Mouse (Mus musculus) Patski (cell line): ENCODE results near the gene Nppb. TPM values are rescaled to one million over a fixed set of nuclear protein-coding genes. Genes with fewer than 3 reads are reported as not detected.

Experiments used
- ATAC-seq: fragments of 100-300 bp; one replicate; pipeline ENCODE4 v1.8.0; 2021
- CTCF ChIA-PET: fragments of 350-600 bp; sonication (Branson Sonifier 250); formaldehyde crosslinking; loops from one replicate; lab custom pipeline; 2022; ENCODE audit warnings: inconsistent platforms; lab: Charles Lee
- POLR2A ChIA-PET: fragments of 350-600 bp; sonication (Branson Sonifier 250); formaldehyde crosslinking; loops from one replicate; lab custom pipeline; 2022; ENCODE audit warnings: antibody characterized with exemption, inconsistent platforms; lab: Charles Lee
- DNase-seq: peaks from one replicate; pipeline ENCODE4 v3.0.0-alpha.2; 2011; ENCODE audit warnings: low read depth, low spot score
- H3K27me3 ChIP-seq: fragments of 371-371 bp; one replicate; pipeline ENCODE4 v1.5.1; 2021
- CTCF ChIP-seq: fragments of 100-300 bp; IDR thresholded peaks from one replicate; pipeline ENCODE4 v1.5.1; 2021
- in situ Hi-C: fragments of 300-500 bp; cut with MboI; formaldehyde crosslinking; loops from 3 replicates; pipeline ENCODE4 v1.11.1; 2018; ENCODE audit warnings: low pct_unique_long_range_greater_than_20kb, mixed read lengths
- polyA plus RNA-seq: library from polyadenylated mRNA; unstranded; gene quantifications from one replicate; pipeline ENCODE4 v1.2.3, GENCODE M21; 2021

Gene Nppb
- polyA plus RNA-seq = 0.60 TPM

- CTCF ChIA-PET = interaction anchor here (0.8 to 1.7 kb wide), 4 partner anchors 10 to 30 kb away, joined by 3 to 5 read pairs (median 3); no protein-coding TSS in a partner anchor
- TF ChIP-seq CTCF = no peak
- no peaks in the 10 kb centered on the region for H3K27me3 ChIP-seq
- in situ Hi-C loops = no loop called here
- POLR2A ChIA-PET = interaction anchor here (1.3 kb wide), 1 partner anchor 23 kb away, joined by 3 read pairs; no protein-coding TSS in a partner anchor
- no peak for DNase-seq
- ATAC-seq = peak; percentile 60
These were observed at the start of gene Nppb for GRCm38 (mm10) chr4:147985205-147986132. Gene Nppb (plus strand): TSS chr4:147985788.

DNA sequence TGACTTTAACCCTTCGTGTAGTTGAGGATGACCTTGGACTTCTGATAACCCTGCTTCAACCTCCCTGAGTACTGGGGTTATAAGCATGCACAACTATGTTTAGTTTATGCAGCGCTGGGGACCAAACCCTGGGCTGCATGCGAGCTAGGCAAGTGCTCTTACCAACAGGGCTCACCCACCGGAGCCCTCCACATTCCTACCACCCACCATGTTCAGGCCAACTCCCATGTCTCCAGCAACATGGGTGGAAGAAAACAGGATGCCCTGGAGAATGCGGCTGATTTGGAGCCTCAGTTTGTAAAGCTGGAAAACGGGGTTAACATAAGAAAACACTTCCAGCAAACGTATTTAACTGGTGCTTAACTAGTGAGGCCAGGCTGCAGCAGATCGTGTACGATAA is 49.7 kb upstream of the Nppb start:
- no peak for TF ChIP-seq CTCF
- H3K27me3 ChIP-seq = no peaks in the 10 kb centered on the region
- in situ Hi-C loops = no loop called here
- ChIA-PET CTCF (interaction anchor here (1.4 kb wide), 1 partner anchor 18 kb away, joined by 4 read pairs; no protein-coding TSS in a partner anchor), POLR2A (interaction anchor here (0.9 to 1.4 kb wide), 2 partner anchors 26 to 31 kb away, joined by 3 to 4 read pairs; no protein-coding TSS in a partner anchor)
- no peak for ATAC-seq
- no peak for DNase-seq

DNA sequence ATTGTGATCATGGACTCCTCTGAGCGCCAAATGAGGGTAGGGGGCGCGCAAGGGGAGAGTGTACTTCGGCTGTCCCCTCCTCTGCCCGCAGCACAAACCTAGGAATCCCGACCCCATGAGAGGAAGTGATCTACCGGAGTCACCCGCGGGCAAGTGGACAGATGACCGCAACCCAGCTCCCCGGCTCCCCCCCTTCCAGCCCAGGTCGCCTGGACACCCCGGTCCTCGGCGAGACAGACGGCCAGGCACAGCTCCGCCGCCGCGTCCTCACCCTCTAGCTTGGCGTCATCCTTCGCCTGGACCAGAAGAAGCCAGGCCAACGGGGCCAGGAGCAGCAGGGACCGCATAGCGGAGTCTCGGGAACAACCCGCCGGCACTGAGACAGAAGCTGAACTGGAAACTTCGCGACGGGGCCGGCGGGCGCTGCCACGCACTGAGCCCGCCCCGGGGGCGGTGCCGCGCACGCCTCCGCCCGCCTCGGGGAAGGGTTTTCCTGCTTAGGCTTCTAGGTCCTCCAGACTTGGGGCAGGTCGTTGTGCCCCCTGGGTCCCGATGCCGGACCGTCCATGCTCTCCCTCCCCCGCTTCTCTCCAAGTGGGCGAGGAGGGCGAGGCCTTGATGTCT is 49.1 kb upstream of the Nppb start, which contains the start of gene Plod1:
TSS of gene Plod1 (minus strand) at position 437 of the 624 bp plus-strand sequence.
- POLR2A ChIA-PET = interaction anchor here (0.9 to 1.4 kb wide), 2 partner anchors 27 to 31 kb away, joined by 3 to 4 read pairs; no protein-coding TSS in a partner anchor

GRCm38 (mm10) chr4:147937021-147937420 is 48.6 kb upstream of the Nppb start:
- TF ChIP-seq CTCF = no peak
- CTCF ChIA-PET = interaction anchor here (1.4 kb wide), 1 partner anchor 17 kb away, joined by 4 read pairs; no protein-coding TSS in a partner anchor
- DNase-seq = no peak
- H3K27me3 ChIP-seq = no peaks in the 10 kb centered on the region
- no peak for ATAC-seq
- in situ Hi-C loops = no loop called here
- POLR2A ChIA-PET = interaction anchor here (0.6 to 1.4 kb wide), 2 partner anchors 12 to 32 kb away, joined by 3 to 4 read pairs; no protein-coding TSS in a partner anchor

More for the DNA sequence above, 49.1 kb upstream of the Nppb start, which contains the start of gene Plod1:
- H3K27me3 ChIP-seq = no peaks in the 10 kb centered on the region
- in situ Hi-C loops = no loop called here
- DNase-seq (no peak), ATAC-seq (peak; percentile 65)
- CTCF ChIA-PET = interaction anchor here (1.4 kb wide), 1 partner anchor 17 kb away, joined by 4 read pairs; no protein-coding TSS in a partner anchor
- no peak for TF ChIP-seq CTCF

- no peaks in the 10 kb centered on the region for H3K27me3 ChIP-seq
- CTCF ChIA-PET = interaction anchor here (1.4 kb wide), 1 partner anchor 16 kb away, joined by 4 read pairs; no protein-coding TSS in a partner anchor
- ATAC-seq (no peak), DNase-seq (no peak)
- POLR2A ChIA-PET = interaction anchor here (0.6 to 1.4 kb wide), 3 partner anchors 13 to 58 kb away, joined by 3 to 4 read pairs (median 3); no protein-coding TSS in a partner anchor
- in situ Hi-C loops = no loop called here
- TF ChIP-seq CTCF = no peak
These were observed 48.1 kb upstream of the Nppb start for GRCm38 (mm10) chr4:147937486-147937885.

DNA sequence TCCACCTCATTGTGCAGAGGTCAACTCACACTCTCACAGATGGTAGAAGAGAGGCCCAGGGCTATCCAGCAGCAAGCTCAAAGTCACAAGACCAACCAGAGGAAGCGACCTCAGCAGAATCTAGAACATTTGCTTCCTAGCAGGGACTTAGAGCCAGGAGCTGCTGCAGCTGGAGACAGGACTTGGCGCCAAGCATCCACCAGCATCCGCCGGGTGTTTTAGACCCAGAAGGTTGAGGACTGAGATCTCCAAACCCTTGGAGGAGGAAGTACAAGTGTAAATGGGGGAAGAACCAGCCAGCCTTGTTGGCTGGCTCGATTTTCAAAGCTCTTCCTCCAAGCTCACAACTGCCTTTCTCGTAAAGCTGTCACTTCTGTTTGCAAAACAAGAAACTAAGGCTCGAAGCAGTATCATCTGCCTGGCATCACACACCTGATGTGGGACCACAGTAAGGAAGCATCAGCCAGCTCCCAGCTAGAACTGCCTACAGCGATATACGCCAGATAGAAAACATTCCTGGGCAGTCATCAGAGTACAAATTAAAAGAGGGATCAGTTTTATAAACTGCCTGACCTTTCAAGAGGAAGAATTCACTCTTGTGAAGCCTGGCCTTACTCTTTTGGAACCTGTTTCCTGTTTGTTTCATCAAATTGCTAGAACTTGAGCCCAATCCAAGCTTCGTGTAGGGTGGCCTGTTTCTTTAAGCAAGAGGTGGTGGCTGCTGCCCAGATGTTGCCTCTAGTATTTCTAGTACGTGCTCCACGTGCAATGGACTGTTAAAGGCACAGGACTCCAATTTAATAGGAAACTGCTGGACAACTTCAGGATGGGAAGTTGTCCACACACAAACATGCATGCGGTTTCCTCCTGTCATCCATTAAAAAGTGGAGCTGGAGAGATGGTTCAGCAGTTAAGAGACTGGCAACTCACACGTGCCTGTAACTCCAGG is 47.2 kb upstream of the Nppb start:
- POLR2A ChIA-PET = interaction anchor here (0.6 kb wide), 2 partner anchors 43 to 57 kb away, joined by 3 read pairs; no protein-coding TSS in a partner anchor
- no peak for DNase-seq

GRCm38 (mm10) chr4:147940111-147940510 is 45.5 kb upstream of the Nppb start:
- CTCF ChIA-PET = no interaction called here
- no peak for TF ChIP-seq CTCF
- no peak for ATAC-seq
- POLR2A ChIA-PET = no interaction called here
- DNase-seq = no peak
- H3K27me3 ChIP-seq = no peaks in the 10 kb centered on the region
- in situ Hi-C loops = no loop called here

More for the DNA sequence above, 47.2 kb upstream of the Nppb start:
- CTCF ChIA-PET = no interaction called here
- in situ Hi-C loops = no loop called here
- no peak for ATAC-seq
- no peaks in the 10 kb centered on the region for H3K27me3 ChIP-seq
- no peak for TF ChIP-seq CTCF

DNA sequence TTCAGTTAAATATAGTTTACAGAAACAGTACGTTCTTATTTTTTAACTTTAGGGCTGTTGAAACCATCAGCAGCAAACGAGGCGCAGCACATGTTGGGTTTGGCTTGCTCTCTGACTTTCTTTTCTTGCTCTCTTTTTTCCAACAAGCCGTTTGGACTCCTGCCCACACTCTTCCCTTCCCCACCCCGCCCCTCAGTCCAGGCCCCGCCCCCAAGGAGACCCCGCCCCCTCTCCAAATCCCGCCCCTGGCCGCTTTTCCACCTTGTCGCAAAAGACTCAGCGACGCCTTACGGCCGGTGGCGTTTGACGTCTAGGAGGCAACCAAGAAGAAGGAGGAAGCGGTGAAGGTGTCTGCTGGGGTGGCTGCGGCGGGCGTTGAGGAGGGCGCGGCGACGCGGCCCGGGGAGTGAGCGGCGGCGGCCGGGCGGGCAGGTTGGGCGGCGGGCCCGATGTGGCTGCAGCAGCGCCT is 45.0 kb upstream of the Nppb start, which contains the start of gene 2510039O18Rik:
TSS of gene 2510039O18Rik (plus strand) at position 320 of the 469 bp plus-strand sequence.
- in situ Hi-C loops = no loop called here
- ATAC-seq (peak; percentile 49), DNase-seq (peak; percentile 74)
- ChIA-PET CTCF (no interaction called here), POLR2A (no interaction called here)
- TF ChIP-seq CTCF = no peak
- no peaks in the 10 kb centered on the region for H3K27me3 ChIP-seq
